Comparison of ENCODE assay signal across 22 mouse cellular contexts in the genomic region with DNA sequence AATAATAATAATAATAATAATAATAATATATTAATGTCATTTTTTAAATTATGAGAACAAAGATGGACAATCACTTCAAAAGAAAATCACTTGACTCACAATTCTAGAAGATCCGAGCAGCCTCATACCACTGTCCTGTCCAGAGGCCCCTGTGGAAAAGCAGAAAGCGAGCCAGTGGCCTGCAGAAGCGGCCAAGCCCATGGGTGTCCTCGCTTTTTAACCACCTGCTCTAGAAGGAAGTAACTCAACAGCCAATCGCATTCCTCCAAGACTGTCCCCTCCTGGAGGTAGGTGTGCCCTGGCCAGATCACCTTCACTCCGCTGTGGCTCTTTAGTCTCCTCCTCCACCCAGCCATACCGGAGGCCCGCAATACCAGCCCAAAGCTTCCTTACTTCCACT.
"Had no signal": no experiment of that assay in that cellular context is flagged by ENCODE, and none has a peak within 500 bp of the region (broad histone marks: within the 10 kb centered on the region; RNA-seq: fewer than 3 reads in every experiment).

No protein-coding gene starts in this region.

- ATAC-seq: liver, postnatal 0 days; lung, postnatal 0 days; midbrain, embryonic 15.5 days had no signal

- H3K9me3 ChIP-seq: limb, embryonic 12.5 days; limb, embryonic 15.5 days; midbrain, embryonic 12.5 days; midbrain, embryonic 15.5 days; neural tube, embryonic 12.5 days; neural tube, embryonic 15.5 days had no signal

- H3K9ac ChIP-seq: limb, embryonic 12.5 days; limb, embryonic 15.5 days; liver, embryonic 14.5 days; liver, postnatal 0 days; lung, embryonic 14.5 days; midbrain, embryonic 12.5 days; midbrain, embryonic 15.5 days; neural tube, embryonic 12.5 days; neural tube, embryonic 15.5 days had no signal

- H3K4me3 ChIP-seq: limb, embryonic 12.5 days; limb, embryonic 15.5 days; midbrain, embryonic 12.5 days; midbrain, embryonic 15.5 days; neural tube, embryonic 12.5 days; neural tube, embryonic 15.5 days had no signal

- H3K36me3 ChIP-seq: limb, embryonic 12.5 days; limb, embryonic 15.5 days; midbrain, embryonic 12.5 days; midbrain, embryonic 15.5 days; neural tube, embryonic 12.5 days; neural tube, embryonic 15.5 days had no signal

- H3K27me3 ChIP-seq: limb, embryonic 12.5 days; limb, embryonic 15.5 days; midbrain, embryonic 15.5 days; neural tube, embryonic 12.5 days; neural tube, embryonic 15.5 days had no signal

- H3K27ac ChIP-seq: limb, embryonic 12.5 days; limb, embryonic 15.5 days; liver, embryonic 14.5 days; macrophage; midbrain, embryonic 12.5 days; midbrain, embryonic 15.5 days; neural tube, embryonic 12.5 days; neural tube, embryonic 15.5 days; stomach, postnatal 0 days had no signal

- H3K4me2 ChIP-seq: limb, embryonic 12.5 days; limb, embryonic 15.5 days; liver, embryonic 11.5 days; lung, embryonic 14.5 days; midbrain, embryonic 12.5 days; midbrain, embryonic 15.5 days; neural tube, embryonic 12.5 days; neural tube, embryonic 15.5 days had no signal

- DNase-seq: kidney, postnatal 14 days; kidney, postnatal 4 days; left cerebral cortex, postnatal 4 days; liver, postnatal 0 days; lung, embryonic 14.5 days; right cerebral cortex, adult 18-20 months; right cerebral cortex, postnatal 14 days; right cerebral cortex, postnatal 4 days; thymus, adult 2 months; thymus, postnatal 14 days; thymus, postnatal 4 days had no signal
